Mouse (Mus musculus): ENCODE measurements around the gene Tacc2. TPM values are rescaled to one million over a fixed set of nuclear protein-coding genes. Genes with fewer than 3 reads are reported as not detected.

The Tacc2 gene
- polyA plus RNA-seq, 1 experiment = 0.03 TPM

DNA sequence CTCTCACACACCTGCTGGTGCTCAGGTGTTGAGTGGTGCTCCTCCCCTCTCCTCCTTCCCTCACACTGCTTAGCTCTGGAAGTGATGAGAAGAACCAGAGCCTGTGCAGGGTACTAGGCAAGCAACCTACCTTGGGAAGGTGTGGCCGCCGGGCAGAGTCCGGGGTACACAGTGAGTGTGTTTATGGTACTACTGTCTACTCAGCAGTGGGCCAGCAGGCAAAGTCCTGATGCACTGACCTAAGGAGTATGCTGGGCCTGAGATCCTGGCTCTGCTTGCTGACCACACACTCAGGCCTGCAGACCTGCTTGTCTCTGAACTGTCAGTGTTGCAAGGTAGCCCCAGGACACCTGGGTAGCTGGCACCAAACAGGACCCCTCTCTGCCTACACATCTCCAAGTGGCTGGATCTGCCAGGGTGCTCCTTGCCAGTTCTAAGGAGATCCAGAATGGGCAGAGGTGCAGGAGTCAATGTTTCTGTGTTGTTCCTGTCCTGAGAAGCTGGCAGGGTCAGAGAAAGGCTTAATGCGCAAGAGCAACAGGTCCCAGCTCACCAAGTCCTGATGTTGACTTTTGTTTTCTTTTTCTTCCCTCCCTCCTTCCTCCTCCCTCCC, 57.1 kb downstream of the Tacc2 start:
- Histone ChIP-seq H3K36me3 (ENCODE audit: control insufficient read depth) (no peaks in the 10 kb centered on the region), H3K27me3 (ENCODE audit: control insufficient read depth) (no peaks in the 10 kb centered on the region), H3K4me3 (replicated peaks) (no peak overlapping the region), H3K4me1 (ENCODE audit: control insufficient read depth) (no peaks in the 10 kb centered on the region), H3K9me3 (ENCODE audit: control insufficient read depth, low read length) (no peaks in the 10 kb centered on the region)
- TF ChIP-seq TAL1 (IDR thresholded peaks at IDR 0.05; ENCODE audit: low read length) (no peak), GATA1 (IDR thresholded peaks at IDR 0.05; ENCODE audit: low read length) (no peak)

DNA sequence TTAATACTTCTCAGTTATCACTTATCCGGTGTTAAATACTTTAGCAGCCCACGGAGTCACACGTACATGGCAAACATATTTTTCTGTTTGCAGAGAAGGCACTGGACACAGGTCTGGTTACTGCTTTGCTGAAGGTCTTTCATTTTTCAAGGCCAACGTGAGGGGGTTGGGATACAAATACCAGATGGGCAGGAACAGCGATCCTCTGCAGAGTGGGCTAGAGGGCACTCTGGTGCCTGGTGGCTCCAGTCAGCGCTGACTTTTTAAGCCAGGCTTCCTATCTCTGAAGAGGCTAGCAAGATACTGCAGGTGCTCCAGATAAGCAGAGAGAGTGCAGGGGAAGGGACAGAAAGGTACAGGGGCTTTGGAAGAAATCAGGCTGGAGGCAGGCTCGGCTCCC, 58.0 kb downstream of the Tacc2 start:
- H3K4me1 ChIP-seq (ENCODE audit: control insufficient read depth) = no peaks in the 10 kb centered on the region
- no peak overlapping the region for H3K4me3 ChIP-seq (replicated peaks)
- no peaks in the 10 kb centered on the region for H3K9me3 ChIP-seq (ENCODE audit: control insufficient read depth, low read length)
- H3K36me3 ChIP-seq (ENCODE audit: control insufficient read depth) = no peaks in the 10 kb centered on the region
- TF ChIP-seq GATA1 (IDR thresholded peaks at IDR 0.05; ENCODE audit: low read length) (no peak), TAL1 (IDR thresholded peaks at IDR 0.05; ENCODE audit: low read length) (no peak)
- H3K27me3 ChIP-seq (ENCODE audit: control insufficient read depth) = no peaks in the 10 kb centered on the region

DNA sequence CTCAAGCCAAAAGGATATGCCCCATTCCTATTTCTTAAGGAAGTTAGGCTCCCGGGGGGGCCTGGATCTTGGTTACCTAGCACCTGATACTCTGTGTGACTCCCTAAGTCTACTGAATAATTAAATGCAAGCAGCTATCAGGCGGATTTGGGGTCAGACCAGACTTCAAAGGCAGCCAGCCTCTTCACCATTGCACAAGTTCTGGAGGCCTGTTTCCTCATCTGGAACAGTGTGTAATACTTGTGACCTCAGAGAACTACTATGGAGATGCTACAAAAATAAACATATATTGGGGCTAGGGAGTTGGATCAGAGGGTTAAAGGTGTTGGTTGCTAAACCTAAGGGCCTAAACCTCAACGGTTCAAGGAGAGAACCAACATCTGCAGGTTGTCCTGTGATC, 59.0 kb downstream of the Tacc2 start:
- no peaks in the 10 kb centered on the region for H3K27me3 ChIP-seq (ENCODE audit: control insufficient read depth)
- no peak for TF ChIP-seq TAL1 (IDR thresholded peaks at IDR 0.05; ENCODE audit: low read length)
- TF ChIP-seq GATA1 (IDR thresholded peaks at IDR 0.05; ENCODE audit: low read length) = no peak
- H3K36me3 ChIP-seq (ENCODE audit: control insufficient read depth) = no peaks in the 10 kb centered on the region
- no peaks in the 10 kb centered on the region for H3K9me3 ChIP-seq (ENCODE audit: control insufficient read depth, low read length)
- H3K4me3 ChIP-seq (replicated peaks) = no peak overlapping the region
- no peaks in the 10 kb centered on the region for H3K4me1 ChIP-seq (ENCODE audit: control insufficient read depth)

DNA sequence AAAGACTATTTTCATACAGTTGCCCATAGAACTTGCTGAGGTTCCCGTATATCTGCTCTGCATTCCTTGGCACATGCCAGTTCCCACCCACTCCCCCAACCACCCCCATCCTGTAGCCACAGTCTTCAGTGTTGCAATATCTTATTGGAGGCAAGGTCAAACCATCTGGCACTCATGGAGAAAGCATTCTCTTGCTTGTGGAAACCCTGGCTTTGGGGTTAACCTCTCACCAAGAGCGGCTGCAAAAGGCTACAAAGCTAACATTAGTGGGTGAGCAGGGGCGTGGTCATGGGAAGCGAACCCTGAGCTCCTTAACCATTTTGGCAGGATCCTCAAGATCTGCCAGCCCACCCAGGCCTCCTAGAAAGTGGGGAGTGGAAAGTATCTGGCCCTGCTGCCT, 59.7 kb downstream of the Tacc2 start:
- Histone ChIP-seq H3K27me3 (ENCODE audit: control insufficient read depth) (no peaks in the 10 kb centered on the region), H3K9me3 (ENCODE audit: control insufficient read depth, low read length) (no peaks in the 10 kb centered on the region), H3K4me1 (ENCODE audit: control insufficient read depth) (no peaks in the 10 kb centered on the region), H3K4me3 (replicated peaks) (no peak overlapping the region), H3K36me3 (ENCODE audit: control insufficient read depth) (no peaks in the 10 kb centered on the region)
- TF ChIP-seq TAL1 (IDR thresholded peaks at IDR 0.05; ENCODE audit: low read length) = no peak
- TF ChIP-seq GATA1 (IDR thresholded peaks at IDR 0.05; ENCODE audit: low read length) = no peak

DNA sequence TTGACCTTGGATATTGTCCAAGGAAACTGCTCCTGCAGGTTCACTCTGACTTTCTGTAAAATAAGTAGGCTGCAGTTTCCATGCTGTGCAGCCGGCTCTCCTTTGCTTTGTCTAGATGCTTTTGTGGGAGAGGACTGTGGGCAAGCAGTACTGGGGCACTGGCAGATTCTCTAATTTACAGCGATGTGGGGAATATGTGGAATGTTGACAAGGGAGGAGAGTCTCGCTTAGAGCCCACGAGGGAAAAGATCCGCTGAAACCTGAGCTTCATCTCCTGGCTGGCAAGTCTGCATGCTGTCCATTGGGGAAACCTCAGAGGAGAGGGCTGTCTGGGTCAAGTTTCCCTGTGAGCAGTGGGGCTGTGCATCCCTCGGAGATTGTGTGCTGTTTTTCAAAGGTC, 60.6 kb downstream of the Tacc2 start:
- Histone ChIP-seq H3K4me1 (ENCODE audit: control insufficient read depth) (no peaks in the 10 kb centered on the region), H3K36me3 (ENCODE audit: control insufficient read depth) (no peaks in the 10 kb centered on the region), H3K27me3 (ENCODE audit: control insufficient read depth) (no peaks in the 10 kb centered on the region), H3K9me3 (ENCODE audit: control insufficient read depth, low read length) (no peaks in the 10 kb centered on the region), H3K4me3 (replicated peaks) (no peak overlapping the region)
- no peak for TF ChIP-seq TAL1 (IDR thresholded peaks at IDR 0.05; ENCODE audit: low read length)
- TF ChIP-seq GATA1 (IDR thresholded peaks at IDR 0.05; ENCODE audit: low read length) = no peak

DNA sequence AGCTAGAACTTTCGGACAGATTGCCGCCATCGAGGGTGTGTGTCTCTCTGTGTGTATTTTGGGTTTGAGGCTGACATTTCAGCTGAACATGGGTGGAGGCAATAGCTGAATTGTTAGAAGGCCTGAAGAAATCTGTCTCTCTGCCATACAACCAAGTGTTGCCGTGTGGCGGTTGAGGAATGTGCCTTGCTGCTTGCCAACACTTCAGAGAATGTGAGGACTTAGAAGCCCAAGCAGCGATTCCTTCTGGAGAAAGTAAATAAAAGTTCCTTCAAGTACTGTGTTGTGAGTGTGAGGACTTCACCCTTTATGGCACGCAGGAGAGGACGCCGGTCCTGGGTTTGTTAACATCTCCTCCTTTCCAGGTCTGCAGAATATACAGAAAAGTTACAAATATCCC, 63.4 kb downstream of the Tacc2 start:
- TF ChIP-seq GATA1 (IDR thresholded peaks at IDR 0.05; ENCODE audit: low read length) = no peak
- no peak for TF ChIP-seq TAL1 (IDR thresholded peaks at IDR 0.05; ENCODE audit: low read length)
- peaks cover 4% of the 10 kb centered on the region for H3K27me3 ChIP-seq (ENCODE audit: control insufficient read depth)
- H3K4me1 ChIP-seq (ENCODE audit: control insufficient read depth) = peaks cover 2% of the 10 kb centered on the region
- no peak overlapping the region for H3K4me3 ChIP-seq (replicated peaks)
- H3K36me3 ChIP-seq (ENCODE audit: control insufficient read depth) = no peaks in the 10 kb centered on the region
- no peaks in the 10 kb centered on the region for H3K9me3 ChIP-seq (ENCODE audit: control insufficient read depth, low read length)

DNA sequence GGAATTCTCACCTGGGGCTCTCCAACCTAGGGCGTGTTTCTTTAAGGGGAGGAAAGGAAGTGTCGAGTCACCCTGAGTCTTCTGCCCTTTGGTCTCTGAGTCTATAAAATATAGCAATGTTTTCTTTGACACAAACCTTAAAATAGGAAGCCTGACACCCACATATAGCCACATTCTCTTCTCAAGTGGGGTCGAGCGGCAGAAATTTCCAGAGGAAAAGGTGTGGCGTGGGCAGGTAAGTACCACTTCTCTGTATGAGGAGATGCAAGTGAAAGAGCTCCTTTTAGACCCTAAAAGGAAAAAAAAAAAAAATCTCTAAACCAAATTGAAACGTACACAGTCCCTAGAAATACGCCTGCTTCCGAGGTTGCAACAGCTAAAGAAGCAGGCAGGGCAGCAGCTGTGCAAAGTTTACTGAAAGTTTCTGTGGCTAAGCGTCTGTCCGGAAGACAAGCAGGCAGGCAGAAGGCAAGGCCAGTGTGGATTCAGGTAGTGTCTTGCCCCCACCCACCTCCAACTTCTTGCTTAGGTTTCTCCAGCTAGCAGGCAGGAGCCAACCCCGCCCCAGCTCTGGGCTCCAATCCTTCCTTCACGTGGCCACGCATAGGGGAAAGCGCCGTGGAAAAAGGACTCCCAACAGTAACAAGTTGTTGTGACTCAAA, 68.2 kb downstream of the Tacc2 start:
- H3K36me3 ChIP-seq (ENCODE audit: control insufficient read depth) = no peaks in the 10 kb centered on the region
- peaks cover 11% of the 10 kb centered on the region for H3K4me1 ChIP-seq (ENCODE audit: control insufficient read depth)
- H3K27me3 ChIP-seq (ENCODE audit: control insufficient read depth) = peaks cover 16% of the 10 kb centered on the region
- peak overlapping the region; percentile 56 for H3K4me3 ChIP-seq (replicated peaks)
- TF ChIP-seq TAL1 (IDR thresholded peaks at IDR 0.05; ENCODE audit: low read length) (no peak), GATA1 (IDR thresholded peaks at IDR 0.05; ENCODE audit: low read length) (no peak)
- H3K9me3 ChIP-seq (ENCODE audit: control insufficient read depth, low read length) = no peaks in the 10 kb centered on the region

DNA sequence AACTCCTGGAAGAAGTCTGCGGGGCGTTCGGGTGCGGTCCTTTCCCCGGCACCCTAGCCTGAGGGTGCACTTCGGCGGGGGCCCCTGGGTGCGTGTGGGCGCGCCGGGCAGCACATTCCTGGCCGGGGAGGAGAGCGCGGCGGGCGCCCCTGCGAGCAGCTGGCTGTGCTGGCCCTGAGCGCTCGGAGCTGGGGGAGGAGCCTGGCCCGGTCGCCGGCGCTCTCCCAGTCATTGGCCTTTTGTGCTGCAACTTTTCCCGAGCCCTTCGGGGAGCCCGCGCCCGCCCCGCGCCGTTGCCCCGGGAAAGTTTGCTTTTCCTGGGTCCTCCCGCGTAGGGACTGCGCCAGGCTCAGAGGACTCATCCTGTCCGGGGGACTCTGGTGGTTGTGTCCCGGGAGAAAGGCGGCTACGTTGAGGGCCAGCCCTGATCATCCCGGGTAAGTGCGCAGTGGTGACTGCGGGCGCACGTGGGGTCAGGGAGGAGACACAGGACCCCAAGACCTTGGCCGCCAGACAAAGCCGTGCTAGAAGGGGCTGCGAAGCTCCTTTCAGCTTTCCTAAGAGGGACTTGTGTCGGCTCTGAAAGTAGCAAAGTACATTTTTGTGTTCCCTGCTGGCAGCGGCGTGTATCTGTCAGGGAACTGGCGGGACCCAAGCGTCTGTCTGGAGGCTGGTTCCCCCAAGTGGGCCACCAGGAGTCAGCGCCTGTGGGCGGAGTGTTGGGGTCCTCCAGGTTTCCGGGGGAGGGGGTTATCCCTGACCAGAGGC, 68.9 kb downstream of the Tacc2 start:
- Histone ChIP-seq H3K4me3 (replicated peaks) (peak overlapping the region; percentile 56), H3K27me3 (ENCODE audit: control insufficient read depth) (peaks cover 16% of the 10 kb centered on the region), H3K36me3 (ENCODE audit: control insufficient read depth) (no peaks in the 10 kb centered on the region), H3K9me3 (ENCODE audit: control insufficient read depth, low read length) (no peaks in the 10 kb centered on the region), H3K4me1 (ENCODE audit: control insufficient read depth) (peaks cover 11% of the 10 kb centered on the region)
- TF ChIP-seq GATA1 (IDR thresholded peaks at IDR 0.05; ENCODE audit: low read length) (no peak), TAL1 (IDR thresholded peaks at IDR 0.05; ENCODE audit: low read length) (no peak)

DNA sequence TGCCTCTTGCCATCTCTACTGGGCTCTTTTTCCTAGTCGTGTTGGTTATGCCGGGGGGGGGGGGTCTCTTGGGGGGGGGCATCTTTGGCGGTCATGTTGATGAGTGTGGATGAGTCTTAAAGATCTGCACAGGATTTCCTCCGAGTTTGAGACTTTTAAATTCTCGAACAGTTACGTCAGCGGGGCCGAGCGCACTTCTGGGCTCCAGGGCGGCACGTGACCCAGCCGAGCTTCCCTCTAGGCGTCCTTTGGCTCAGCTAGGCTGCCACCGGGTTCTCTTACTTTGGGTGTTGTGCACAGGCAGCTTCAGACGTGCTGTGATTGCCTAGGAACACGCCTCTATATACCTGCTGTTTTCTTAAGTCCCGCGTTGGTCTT, 69.5 kb downstream of the Tacc2 start:
- Histone ChIP-seq H3K4me3 (replicated peaks) (peak overlapping the region; percentile 56), H3K36me3 (ENCODE audit: control insufficient read depth) (no peaks in the 10 kb centered on the region), H3K9me3 (ENCODE audit: control insufficient read depth, low read length) (no peaks in the 10 kb centered on the region), H3K4me1 (ENCODE audit: control insufficient read depth) (peaks cover 11% of the 10 kb centered on the region), H3K27me3 (ENCODE audit: control insufficient read depth) (peaks cover 16% of the 10 kb centered on the region)
- TF ChIP-seq GATA1 (IDR thresholded peaks at IDR 0.05; ENCODE audit: low read length) = no peak
- TF ChIP-seq TAL1 (IDR thresholded peaks at IDR 0.05; ENCODE audit: low read length) = no peak
